Mouse (Mus musculus) c-Kit-positive CD71-negative TER-119-negative erythroid progenitor cells, embryonic 14.5 days (primary cell): ENCODE data around the gene Gmfg.

Experiments
- DNase-seq: peaks from one replicate; pipeline ENCODE4 v3.0.0-alpha.2; 2013; ENCODE audit warnings: low read depth

Gene Gmfg

GRCm38 (mm10) chr7:28438771-28439170 is 1.5 kb downstream of the Gmfg start:
- no peak for DNase-seq

GRCm38 (mm10) chr7:28440739-28441138 is 3.5 kb downstream of the Gmfg start:
- DNase-seq: peak; percentile 64

- no peak for DNase-seq
These were observed 4.7 kb downstream of the Gmfg start for GRCm38 (mm10) chr7:28441776-28442485.

GRCm38 (mm10) chr7:28442688-28443087 is 5.4 kb downstream of the Gmfg start:
- peak; percentile 49 for DNase-seq

- no peak for DNase-seq
These were observed 7.2 kb downstream of the Gmfg start for GRCm38 (mm10) chr7:28444344-28444974.

GRCm38 (mm10) chr7:28446446-28446845 is 9.2 kb downstream of the Gmfg start:
- DNase-seq: no peak

GRCm38 (mm10) chr7:28447101-28447830 is 10.0 kb downstream of the Gmfg start:
- no peak for DNase-seq

GRCm38 (mm10) chr7:28447865-28448820 is 10.9 kb downstream of the Gmfg start:
- no peak for DNase-seq

- DNase-seq: no peak
These were observed 14.5 kb downstream of the Gmfg start, which contains the start of gene Lrfn1 for GRCm38 (mm10) chr7:28451531-28452360. Lrfn1 (plus strand) TSS chr7:28451980.

- no peak for DNase-seq
These were observed 15.2 kb downstream of the Gmfg start for GRCm38 (mm10) chr7:28452361-28453005.

GRCm38 (mm10) chr7:28460361-28460760 is 23.1 kb downstream of the Gmfg start:
- DNase-seq: no peak

- DNase-seq: no peak
These were observed 25.5 kb downstream of the Gmfg start for GRCm38 (mm10) chr7:28462769-28463168.

- DNase-seq: no peak
These were observed 27.4 kb downstream of the Gmfg start for GRCm38 (mm10) chr7:28464416-28465212.

GRCm38 (mm10) chr7:28466721-28467212 is 29.5 kb downstream of the Gmfg start:
- no peak for DNase-seq

- DNase-seq: no peak
These were observed 30.0 kb downstream of the Gmfg start for GRCm38 (mm10) chr7:28467213-28467751.

GRCm38 (mm10) chr7:28476191-28476590 is 38.9 kb downstream of the Gmfg start:
- no peak for DNase-seq

GRCm38 (mm10) chr7:28477363-28477762 is 40.1 kb downstream of the Gmfg start:
- no peak for DNase-seq

- DNase-seq: no peak
These were observed 41.6 kb downstream of the Gmfg start for GRCm38 (mm10) chr7:28478854-28479253.

- DNase-seq: no peak
These were observed 45.6 kb downstream of the Gmfg start for GRCm38 (mm10) chr7:28482854-28483253.
